Mouse (Mus musculus) hindbrain, embryonic 11.5 days (tissue): ENCODE measurements at regions not wholly inside any gene's neighbourhood (a gene's known extent, or its start where the extent isn't known, plus 50 kb on each side); places are given as distances from the start of the nearest gene placed in this dataset.

ENCODE experiments used
- ATAC-seq: fragments of 200-750 bp; cut with Nextera tagmentation; 2 replicates; pipeline ENCODE4 v1.8.0; 2017; ENCODE audit warnings: mild to moderate bottlenecking, moderate TSS enrichment, moderate library complexity; ENCODE audit not compliant: low FRiP score
- DNase-seq: peaks from one replicate; pipeline ENCODE4 v3.0.0-alpha.2; 2015; ENCODE audit warnings: low spot score
- H3K27ac ChIP-seq: fragments of 300-500 bp; sonication (generic); 2 replicates; pipeline ENCODE4 v1.5.1; 2014; ENCODE audit warnings: mild to moderate bottlenecking, low read depth, low read length
- H3K27me3 ChIP-seq: fragments of 300-500 bp; sonication (generic); 2 replicates; pipeline ENCODE4 v1.6.1; 2014; ENCODE audit warnings: mild to moderate bottlenecking, low read length, moderate library complexity, mixed read lengths; ENCODE audit not compliant: control insufficient read depth, insufficient read depth
- H3K36me3 ChIP-seq: fragments of 300-500 bp; sonication (generic); 2 replicates; pipeline ENCODE4 v1.6.1; 2014; ENCODE audit warnings: mild to moderate bottlenecking, low read length, moderate library complexity, mixed read lengths; ENCODE audit not compliant: control insufficient read depth, insufficient read depth
- H3K4me1 ChIP-seq: fragments of 300-500 bp; sonication (generic); replicated peaks from 2 replicates; pipeline ENCODE4 v1.6.1; 2014; ENCODE audit warnings: low read length, mixed read lengths; ENCODE audit not compliant: control insufficient read depth, insufficient read depth
- H3K4me2 ChIP-seq: fragments of 300-500 bp; sonication (generic); replicated peaks from 2 replicates; pipeline ENCODE4 v1.6.1; 2014; ENCODE audit warnings: mild to moderate bottlenecking, low read depth, low read length
- H3K4me3 ChIP-seq: fragments of 300-500 bp; sonication (generic); 2 replicates; pipeline ENCODE4 v1.5.1; 2014; ENCODE audit warnings: low read depth, low read length
- H3K9ac ChIP-seq: fragments of 300-500 bp; sonication (generic); 2 replicates; pipeline ENCODE4 v1.6.1; 2014; ENCODE audit warnings: low read depth, low read length
- H3K9me3 ChIP-seq: fragments of 300-500 bp; sonication (generic); 2 replicates; pipeline ENCODE4 v1.6.1; 2016; ENCODE audit warnings: low read length; ENCODE audit not compliant: control insufficient read depth
- WGBS: fragments of 180-500 bp; shearing (Covaris S2); extraction: QIAGEN DNeasy Blood & Tissue Kit; methylation state at CpG from one replicate; pipeline ENCODE4 v1.1.7; 2014; 5-methylcytosine and 5-hydroxymethylcytosine counted together

GRCm38 (mm10) chr12:77534079-77534478 lies 296.2 kb downstream of the Fut8 start:
- Histone ChIP-seq H3K4me2 (no peak overlapping the region), H3K4me1 (no peaks in the 10 kb centered on the region), H3K9me3 (no peaks in the 10 kb centered on the region), H3K36me3 (no peaks in the 10 kb centered on the region), H3K9ac (no peak overlapping the region), H3K4me3 (no peak overlapping the region), H3K27ac (no peak overlapping the region), H3K27me3 (no peaks in the 10 kb centered on the region)
- WGBS = 90% methylated on average over 3 of the region's 3 CpGs
- ATAC-seq (no peak), DNase-seq (no peak)

DNA sequence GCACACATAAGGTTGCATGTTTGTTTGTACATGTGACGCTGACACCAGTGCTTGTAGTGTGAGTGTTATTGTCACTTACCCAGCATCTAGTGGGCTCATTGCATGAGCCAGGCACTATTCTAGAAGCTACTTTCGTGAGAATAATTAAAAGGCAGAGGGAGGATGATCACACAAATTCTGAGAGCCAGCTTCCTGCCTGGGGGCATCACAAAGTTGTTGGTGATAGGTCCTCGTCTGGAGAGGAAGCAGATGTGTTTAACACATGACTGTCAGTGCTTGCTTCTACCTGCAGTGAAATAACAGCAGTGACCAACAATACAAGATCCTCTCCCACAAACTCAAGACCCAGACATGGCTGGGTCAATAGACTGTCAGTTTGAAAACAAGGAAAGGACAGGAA lies 297.2 kb downstream of the Fut8 start:
- H3K4me1 ChIP-seq = no peaks in the 10 kb centered on the region
- ATAC-seq = no peak
- WGBS = 70% methylated on average over 3 of the region's 3 CpGs
- H3K4me2 ChIP-seq = no peak overlapping the region
- no peaks in the 10 kb centered on the region for H3K27me3 ChIP-seq
- H3K27ac ChIP-seq = no peak overlapping the region
- DNase-seq = no peak
- H3K36me3 ChIP-seq = no peaks in the 10 kb centered on the region
- H3K9me3 ChIP-seq = no peaks in the 10 kb centered on the region
- H3K4me3 ChIP-seq = no peak overlapping the region
- no peak overlapping the region for H3K9ac ChIP-seq

DNA sequence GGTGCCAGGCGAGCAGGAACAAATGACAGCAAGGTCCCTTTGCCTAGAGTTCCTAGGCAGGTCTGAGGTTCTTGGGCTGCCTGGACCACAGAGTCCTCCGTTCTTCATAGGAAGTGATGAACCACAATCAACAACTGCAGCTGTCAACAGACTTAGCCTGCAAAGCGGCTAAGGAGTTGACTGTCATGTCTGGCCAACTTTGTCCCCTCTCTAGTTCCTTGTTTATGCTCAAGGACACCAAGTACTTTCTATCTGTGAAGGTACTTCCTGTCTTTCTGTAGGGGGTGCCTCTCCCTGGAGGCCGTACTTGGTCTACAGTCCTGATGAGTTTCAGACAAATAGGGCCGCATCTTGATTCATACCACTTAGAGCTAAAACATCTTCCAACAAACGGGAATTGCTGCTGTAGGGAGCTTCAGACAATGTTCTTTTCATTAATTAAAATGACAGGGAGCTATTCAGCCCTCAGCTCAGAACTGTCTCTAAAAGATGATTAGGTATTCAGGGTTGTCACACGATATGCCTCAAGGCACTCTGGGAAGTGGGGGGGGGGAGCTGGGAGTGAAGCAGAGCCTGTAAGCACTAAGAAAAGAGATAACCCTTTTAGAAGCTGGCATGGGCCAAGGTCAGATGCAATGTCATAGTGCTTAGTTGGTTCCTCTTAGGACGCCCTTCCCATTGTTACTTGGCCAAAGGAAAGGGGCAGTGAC lies 299.4 kb downstream of the Fut8 start:
- ATAC-seq = no peak
- WGBS = 72% methylated on average over 8 of the region's 8 CpGs

DNA sequence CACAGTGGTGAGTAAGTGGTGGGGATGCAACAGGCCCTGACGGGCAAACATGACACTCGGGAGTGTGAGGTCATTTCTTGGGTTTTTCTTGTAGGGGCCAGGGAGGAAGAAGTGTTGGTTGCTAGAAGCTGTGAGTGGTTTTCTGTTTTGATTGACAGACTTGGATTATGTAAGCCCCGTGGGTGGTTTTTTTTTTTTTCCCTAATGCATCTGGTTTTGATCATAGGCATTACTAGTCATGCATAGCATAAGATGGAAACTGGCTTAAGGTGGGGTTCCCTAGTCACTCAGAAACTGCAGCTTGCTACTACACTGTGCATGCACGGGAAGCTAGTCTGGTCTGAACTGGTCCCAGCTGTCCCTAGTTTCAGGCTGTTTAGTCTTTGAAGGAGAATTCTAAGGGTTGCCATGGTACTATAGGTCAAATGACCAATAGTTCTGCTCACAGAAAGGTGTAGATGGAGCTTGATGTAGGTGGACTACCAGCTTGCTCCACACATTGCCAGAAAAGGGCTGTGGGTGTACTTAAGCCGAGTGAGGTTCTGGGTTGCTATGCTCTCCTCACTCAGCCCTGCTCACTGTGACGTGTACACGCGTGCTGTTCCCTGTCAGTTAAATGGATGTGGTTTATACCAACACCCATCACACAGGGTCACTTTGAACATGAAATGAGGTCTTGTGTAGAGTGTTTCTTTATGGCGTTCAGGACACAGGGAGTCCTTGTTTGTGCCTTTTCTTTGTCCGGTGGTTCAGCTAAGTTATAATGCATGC lies 301.9 kb downstream of the Fut8 start:
- Histone ChIP-seq H3K9ac (no peak overlapping the region), H3K4me2 (no peak overlapping the region), H3K4me1 (no peaks in the 10 kb centered on the region), H3K27me3 (no peaks in the 10 kb centered on the region), H3K9me3 (no peaks in the 10 kb centered on the region), H3K4me3 (no peak overlapping the region), H3K27ac (no peak overlapping the region), H3K36me3 (no peaks in the 10 kb centered on the region)
- ATAC-seq (no peak), DNase-seq (no peak)
- WGBS = 75% methylated on average over 10 of the region's 10 CpGs

More for the DNA sequence above, 299.4 kb downstream of the Fut8 start:
- Histone ChIP-seq H3K9me3 (no peaks in the 10 kb centered on the region), H3K4me1 (no peaks in the 10 kb centered on the region), H3K9ac (no peak overlapping the region), H3K4me2 (no peak overlapping the region), H3K27me3 (no peaks in the 10 kb centered on the region), H3K4me3 (no peak overlapping the region), H3K36me3 (no peaks in the 10 kb centered on the region), H3K27ac (no peak overlapping the region)
- DNase-seq = no peak

GRCm38 (mm10) chr12:77541051-77541765 lies 303.3 kb downstream of the Fut8 start:
- no peak overlapping the region for H3K4me3 ChIP-seq
- WGBS = 87% methylated on average over 10 of the region's 10 CpGs
- no peak overlapping the region for H3K27ac ChIP-seq
- no peak overlapping the region for H3K4me2 ChIP-seq
- H3K36me3 ChIP-seq = no peaks in the 10 kb centered on the region
- H3K9me3 ChIP-seq = no peaks in the 10 kb centered on the region
- no peak overlapping the region for H3K9ac ChIP-seq
- no peak for DNase-seq
- no peak for ATAC-seq
- no peaks in the 10 kb centered on the region for H3K4me1 ChIP-seq
- no peaks in the 10 kb centered on the region for H3K27me3 ChIP-seq

DNA sequence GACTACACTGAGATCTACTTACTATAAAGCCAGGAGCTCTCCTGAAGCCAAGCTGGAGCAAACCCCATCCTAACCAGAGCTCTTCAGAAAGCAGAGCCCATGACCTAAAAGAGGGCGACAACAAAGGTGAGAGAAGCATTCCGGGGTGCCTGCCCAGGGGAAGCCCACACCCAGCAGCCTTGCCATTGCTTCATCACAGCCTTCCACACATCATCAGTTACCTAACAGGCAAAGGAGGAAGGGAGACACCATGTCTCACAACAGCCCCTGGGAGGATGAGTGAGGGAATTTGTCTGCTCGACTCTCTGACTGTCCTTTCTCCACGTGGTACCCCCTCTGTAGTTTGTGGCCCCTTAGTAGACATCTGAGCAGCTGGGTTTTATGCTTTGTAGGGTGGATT lies 303.9 kb downstream of the Fut8 start:
- 87% methylated on average over 4 of the region's 4 CpGs for WGBS
- Histone ChIP-seq H3K36me3 (no peaks in the 10 kb centered on the region), H3K9ac (no peak overlapping the region), H3K4me3 (no peak overlapping the region), H3K27me3 (no peaks in the 10 kb centered on the region), H3K4me1 (no peaks in the 10 kb centered on the region), H3K4me2 (no peak overlapping the region), H3K27ac (no peak overlapping the region), H3K9me3 (no peaks in the 10 kb centered on the region)
- ATAC-seq (no peak), DNase-seq (no peak)

GRCm38 (mm10) chr12:77543651-77544050 lies 305.7 kb downstream of the Fut8 start:
- DNase-seq (no peak), ATAC-seq (no peak)
- no peaks in the 10 kb centered on the region for H3K36me3 ChIP-seq
- no peak overlapping the region for H3K27ac ChIP-seq
- no peaks in the 10 kb centered on the region for H3K9me3 ChIP-seq
- H3K4me3 ChIP-seq = no peak overlapping the region
- no peak overlapping the region for H3K4me2 ChIP-seq
- no peak overlapping the region for H3K9ac ChIP-seq
- WGBS = 88% methylated on average over 6 of the region's 6 CpGs
- H3K4me1 ChIP-seq = no peaks in the 10 kb centered on the region
- H3K27me3 ChIP-seq = no peaks in the 10 kb centered on the region

- H3K9me3 ChIP-seq = no peaks in the 10 kb centered on the region
- no peaks in the 10 kb centered on the region for H3K27me3 ChIP-seq
- DNase-seq (no peak), ATAC-seq (no peak)
- H3K4me2 ChIP-seq = no peak overlapping the region
- H3K27ac ChIP-seq = no peak overlapping the region
- no peaks in the 10 kb centered on the region for H3K36me3 ChIP-seq
- WGBS = 33% methylated on average over 2 of the region's 2 CpGs
- H3K4me3 ChIP-seq = no peak overlapping the region
- no peak overlapping the region for H3K9ac ChIP-seq
- no peaks in the 10 kb centered on the region for H3K4me1 ChIP-seq
Observed at GRCm38 (mm10) chr12:77546165-77546564, 308.2 kb downstream of the Fut8 start.
